ENCODE assay signal across 14 mouse cellular contexts in the genomic region with DNA sequence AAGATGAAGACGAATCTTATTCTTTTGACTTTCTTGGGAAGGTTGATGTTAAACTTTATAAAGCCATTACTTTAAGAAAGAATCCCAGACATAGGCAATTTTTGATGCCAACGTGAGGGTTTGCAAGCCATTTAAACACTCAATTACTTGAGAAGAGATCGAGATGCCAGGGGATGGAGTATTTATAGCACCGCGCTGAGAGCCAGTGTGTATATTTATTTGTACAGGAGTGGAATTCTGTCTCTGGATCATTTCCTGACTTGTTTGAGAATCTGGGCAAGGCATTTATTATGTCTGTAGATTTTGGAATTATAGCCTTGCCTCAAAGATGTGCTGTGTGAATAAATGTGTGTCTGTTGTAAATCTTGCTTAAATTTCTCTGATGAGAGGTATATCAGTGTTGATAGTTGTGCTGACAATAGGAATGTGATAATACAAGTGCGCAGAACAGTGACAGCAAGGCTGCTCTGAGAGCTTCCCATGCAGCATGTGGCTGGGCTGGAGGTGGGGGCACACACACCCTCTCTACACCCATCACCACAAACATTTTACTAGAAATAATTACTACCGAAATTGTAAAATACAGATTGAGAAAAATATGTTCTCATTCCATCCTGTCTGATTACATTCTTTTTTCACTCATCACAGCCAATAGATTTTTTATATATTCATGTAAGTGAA.
"Had no signal": no experiment of that assay in that cellular context is flagged by ENCODE, and none has a peak within 500 bp of the region (broad histone marks: within the 10 kb centered on the region; RNA-seq: fewer than 3 reads in every experiment).

No protein-coding gene starts in this region.

- H3K9me3 ChIP-seq: limb, embryonic 13.5 days; midbrain, embryonic 12.5 days; neural tube, embryonic 13.5 days; stomach, embryonic 15.5 days had no signal

- H3K4me2 ChIP-seq: limb, embryonic 13.5 days; midbrain, embryonic 12.5 days; neural tube, embryonic 13.5 days; stomach, embryonic 15.5 days had no signal

- H3K4me1 ChIP-seq: limb, embryonic 13.5 days; midbrain, embryonic 12.5 days; neural tube, embryonic 13.5 days; stomach, embryonic 15.5 days had no signal

- H3K36me3 ChIP-seq: limb, embryonic 13.5 days; midbrain, embryonic 12.5 days; neural tube, embryonic 13.5 days; stomach, embryonic 15.5 days had no signal

- H3K9ac ChIP-seq: limb, embryonic 13.5 days; liver, embryonic 14.5 days; midbrain, embryonic 12.5 days; neural tube, embryonic 13.5 days; stomach, embryonic 15.5 days had no signal

- H3K4me3 ChIP-seq: layer of hippocampus, adult 2 months; limb, embryonic 13.5 days; midbrain, embryonic 12.5 days; neural tube, embryonic 13.5 days; stomach, embryonic 15.5 days had no signal

- DNase-seq: kidney, postnatal 10 days; kidney, postnatal 4 days; left cerebral cortex, postnatal 4 days; lung, adult 18-20 months; retina, postnatal 1 day; thymus, adult 2 months; thymus, postnatal 25 days had no signal

- ATAC-seq: midbrain, embryonic 16.5 days had no signal

- H3K27me3 ChIP-seq: limb, embryonic 13.5 days; midbrain, embryonic 12.5 days; neural tube, embryonic 13.5 days; stomach, embryonic 15.5 days had no signal

- H3K27ac ChIP-seq: layer of hippocampus, adult 2 months; limb, embryonic 13.5 days; liver, embryonic 14.5 days; midbrain, embryonic 12.5 days; neural tube, embryonic 13.5 days; stomach, embryonic 15.5 days had no signal
